Comparison of ENCODE assay signal across 9 mouse cellular contexts in the genomic region with DNA sequence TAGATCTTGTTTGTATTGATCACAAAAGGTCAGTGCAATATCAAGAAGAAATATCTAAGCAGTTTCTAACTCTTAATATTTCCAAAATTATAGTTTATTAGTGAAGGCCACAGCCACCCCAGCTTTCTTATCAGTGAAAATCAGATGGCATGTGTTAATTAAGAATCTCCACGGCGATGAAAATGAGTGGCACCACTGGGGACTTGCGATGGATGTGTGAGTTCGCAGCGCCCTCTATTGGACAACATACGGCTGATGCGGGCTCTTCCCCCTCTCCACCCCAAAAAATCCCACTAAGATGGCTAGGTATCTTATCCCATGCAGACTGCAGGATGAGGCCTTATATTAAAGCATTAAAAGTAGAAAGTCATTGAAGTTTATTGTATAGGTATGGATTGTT. TPM values are rescaled to one million over a fixed set of nuclear protein-coding genes. Genes with fewer than 3 reads are reported as not detected.
DNase-seq lines count a peak whose midpoint lies in the region; ATAC-seq and TF ChIP-seq lines count a peak whose summit lies in the region.
"Had no signal": no experiment of that assay in that cellular context is flagged by ENCODE, and none has a peak within 500 bp of the region (broad histone marks: within the 10 kb centered on the region; RNA-seq: fewer than 3 reads in every experiment).

No protein-coding gene starts in this region.

- no peaks in the 10 kb centered on the region for H3K27me3 ChIP-seq in CH12.LX (replicated peaks)
- H3K27me3 ChIP-seq in hindbrain, embryonic 13.5 days = no peaks in the 10 kb centered on the region

- no peak overlapping the region for H3K4me3 ChIP-seq in gastrocnemius, adult 2 months
- no peak overlapping the region for H3K4me3 ChIP-seq in CH12.LX (replicated peaks in 1 of 3; ENCODE audit: low read depth in 2 of 3, low read length in 2 of 3, poor library complexity in 1 of 3)
- no peak overlapping the region for H3K4me3 ChIP-seq in hindbrain, embryonic 13.5 days

- TF ChIP-seq POLR2A in CH12.LX (IDR thresholded peaks at IDR 0.05; ENCODE audit: low read depth, low read length) = no peak

- no peak for DNase-seq in gastrocnemius, adult 2 months
- no peak for DNase-seq in gastrocnemius, postnatal 25 days
- peak; percentile 63 for DNase-seq in CH12.LX (ENCODE audit: extremely low read depth)
- DNase-seq in cerebellum, postnatal 14 days = peak; percentile 50 to 63
- peak; percentile 45 to 55 for DNase-seq in left cerebral cortex, postnatal 25 days (ENCODE audit: low spot score in 2 of 2)
- peak; percentile 6 for DNase-seq in retina, adult 2 months (ENCODE audit: low read depth, low spot score)
- no peak for DNase-seq in gastrocnemius, adult 8-10 months (ENCODE audit: low spot score in 2 of 2)

- no peaks in the 10 kb centered on the region for H3K79me2 ChIP-seq in CH12.LX (replicated peaks; ENCODE audit: control insufficient read depth, extremely low read depth, insufficient read depth, poor library complexity, severe bottlenecking)

- H3K9ac ChIP-seq in CH12.LX (ENCODE audit: insufficient read depth, low read depth) = no peak overlapping the region
- no peak overlapping the region for H3K9ac ChIP-seq in hindbrain, embryonic 13.5 days

- TF ChIP-seq EP300 in CH12.LX (IDR thresholded peaks at IDR 0.05; ENCODE audit: low read length) = no peak

- dilution Hi-C loops in CH12.LX (cut with MboI; ENCODE audit: extremely low pct_ligation_motif_present, extremely low pct_unique_long_range_greater_than_20kb, low sequenced_read_pairs) = no loop called here

- no peak overlapping the region for H3K4me2 ChIP-seq in CH12.LX (ENCODE audit: insufficient read depth, low read depth, poor library complexity, severe bottlenecking)
- H3K4me2 ChIP-seq in hindbrain, embryonic 13.5 days = no peak overlapping the region

- H3K27ac ChIP-seq in gastrocnemius, adult 2 months = no peak overlapping the region
- H3K27ac ChIP-seq in CH12.LX (ENCODE audit: insufficient read depth, low read depth) = no peak overlapping the region
- H3K27ac ChIP-seq in hindbrain, embryonic 13.5 days = no peak overlapping the region
- H3K27ac ChIP-seq: macrophage had no signal

- no peaks in the 10 kb centered on the region for H3K4me1 ChIP-seq in CH12.LX (ENCODE audit: control insufficient read depth in 1 of 2, insufficient read depth in 2 of 2)
- H3K4me1 ChIP-seq in hindbrain, embryonic 13.5 days (replicated peaks) = no peaks in the 10 kb centered on the region

- TF ChIP-seq CTCF in gastrocnemius, adult 2 months (IDR thresholded peaks at IDR 0.05) = peak; percentile 47
- TF ChIP-seq CTCF in CH12.LX (conservative IDR thresholded peaks at IDR 0.05 in 1 of 2, IDR thresholded peaks at IDR 0.05 in 1 of 2; ENCODE audit: low read depth in 2 of 2, low read length in 2 of 2) = peak; percentile 62 to 73

- ATAC-seq in hindbrain, embryonic 13.5 days (ENCODE audit: low FRiP score) = peak; percentile 59

- H3K36me3 ChIP-seq in CH12.LX (replicated peaks in 1 of 2; ENCODE audit: control insufficient read depth in 1 of 2, insufficient read depth in 1 of 2, low read length in 1 of 2) = no peaks in the 10 kb centered on the region
- no peaks in the 10 kb centered on the region for H3K36me3 ChIP-seq in hindbrain, embryonic 13.5 days

- in situ Hi-C loops in CH12.LX (cut with MboI; ENCODE audit: low pct_ligation_motif_present, low pct_unique_long_range_greater_than_20kb, low sequenced_read_pairs) = no loop called here

- WGBS in hindbrain, embryonic 13.5 days = 4% methylated on average over 7 of the region's 7 CpGs

- H3K9me3 ChIP-seq in CH12.LX (replicated peaks; ENCODE audit: low read length) = peaks cover 4% of the 10 kb centered on the region
- no peaks in the 10 kb centered on the region for H3K9me3 ChIP-seq in hindbrain, embryonic 13.5 days

- intact Hi-C loops in gastrocnemius, adult 2 months (cut with DNase I) = no loop called here
- intact Hi-C loops in left cerebral cortex, postnatal 25 days (cut with DNase I) = loop anchor here (5.0 to 10.0 kb wide), 2 partner anchors 313 to 1041 kb away; no protein-coding TSS in a partner anchor

- peak; percentile 63 for TF ChIP-seq RAD21 in CH12.LX (IDR thresholded peaks at IDR 0.05; ENCODE audit: low read depth, low read length)

TF ChIP-seq in CH12.LX, 34 proteins besides CTCF, POLR2A, EP300 and RAD21:
- TF ChIP-seq USF1 (IDR thresholded peaks at IDR 0.05; ENCODE audit: low read depth, low read length) = no peak
- TF ChIP-seq SMC3 (IDR thresholded peaks at IDR 0.05; ENCODE audit: low read depth, low read length) = peak; percentile 34

RNA-seq across cellular contexts. Expression of a gene that starts 49.9 kb away (rescaled TPM):
- total RNA-seq in gastrocnemius, adult 2 months (2021) = 1 to 10 TPM; 2.8 to 3.5 TPM
- total RNA-seq in gastrocnemius, postnatal 25 days (2021) = 1 to 10 TPM; 2.6 to 2.7 TPM
- total RNA-seq in CH12.LX (2012; rRNA removed) (2.3 and 2.4 TPM in 2 replicates), CH12.LX (2014; rRNA removed) (3.7 and 4.2 TPM in 2 replicates)
- polyA plus RNA-seq in CH12.LX (2012; ENCODE audit: insufficient read length, low read depth) = 2.5 and 3.1 TPM in 2 replicates
- 12.7 and 12.8 TPM in 2 replicates for polyA plus RNA-seq in hindbrain, embryonic 13.5 days (2015; fragmentation: Nextera tagmentation; extraction: Ambion mirVana)
- 1 to 10 TPM; 9.3 to 9.6 TPM for total RNA-seq in left cerebral cortex, postnatal 25 days (2021)
- total RNA-seq in gastrocnemius, adult 8-10 months (2022) = 1 to 10 TPM; 2.5 to 3.2 (median 2.7) TPM

RNA-seq across cellular contexts. Expression of a gene that starts 51.0 kb away (rescaled TPM):
- total RNA-seq in gastrocnemius, adult 2 months (2021) = 1 to 10 TPM; 4.4 to 5.9 TPM
- total RNA-seq in gastrocnemius, postnatal 25 days (2021) = 1 to 10 TPM; 2.8 to 4.3 TPM
- total RNA-seq in CH12.LX (2012; rRNA removed) = 8.1 and 9.5 TPM in 2 replicates
- total RNA-seq in CH12.LX (2014; rRNA removed) = 11.3 and 14.2 TPM in 2 replicates
- 11.9 and 12.6 TPM in 2 replicates for polyA plus RNA-seq in CH12.LX (2012; ENCODE audit: insufficient read length, low read depth)
- polyA plus RNA-seq in hindbrain, embryonic 13.5 days (2015; fragmentation: Nextera tagmentation; extraction: Ambion mirVana) = 13.5 and 13.7 TPM in 2 replicates
- 10 to 100 TPM; 13.2 to 13.3 TPM for total RNA-seq in left cerebral cortex, postnatal 25 days (2021)
- 1 to 10 TPM; 3.2 to 4.8 (median 4.5) TPM for total RNA-seq in gastrocnemius, adult 8-10 months (2022)

Comparison
In these comparisons a context has a peak if more than half of its experiments do, and no peak if none do; other contexts are left out.
1. DNase-seq: peak in CH12.LX (single experiment), cerebellum, postnatal 14 days (2 of 2), left cerebral cortex, postnatal 25 days (2 of 2) and retina, adult 2 months (single experiment); none in gastrocnemius, adult 2 months (single experiment), gastrocnemius, postnatal 25 days (single experiment) and gastrocnemius, adult 8-10 months (0 of 2).